Mouse (Mus musculus): ENCODE results near the gene Pde3b.
A peak's percentile ranks its signal among the peaks of the same experiment; 100 is the strongest.
"Not testable (repeated sequence)": the region's sequence is repeated elsewhere in the genome, so short reads cannot be mapped to it uniquely, and the experiment has no call there.

Pde3b gene

DNA sequence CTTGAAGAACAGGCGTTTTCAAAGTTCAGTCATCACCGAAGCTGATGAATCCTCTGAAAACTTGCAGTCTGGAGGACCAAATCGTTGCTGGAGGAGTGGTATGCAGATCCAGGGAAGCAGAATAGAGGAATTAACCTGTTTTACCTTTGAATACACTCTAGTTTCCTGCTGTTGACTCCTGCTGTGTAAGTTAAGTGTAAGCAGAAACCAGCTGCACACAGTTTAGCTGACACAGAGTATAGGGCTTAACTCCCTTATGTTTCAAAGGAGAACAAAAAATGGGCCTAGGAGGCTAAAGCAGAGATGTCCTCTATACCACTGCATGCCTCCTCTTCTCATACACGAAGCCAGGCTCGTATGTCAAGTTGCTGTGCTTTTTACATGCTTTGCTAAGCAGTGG, 63.8 kb downstream of the Pde3b start:
- DNase-seq (ENCODE audit: low spot score in 2 of 2): no peak

DNA sequence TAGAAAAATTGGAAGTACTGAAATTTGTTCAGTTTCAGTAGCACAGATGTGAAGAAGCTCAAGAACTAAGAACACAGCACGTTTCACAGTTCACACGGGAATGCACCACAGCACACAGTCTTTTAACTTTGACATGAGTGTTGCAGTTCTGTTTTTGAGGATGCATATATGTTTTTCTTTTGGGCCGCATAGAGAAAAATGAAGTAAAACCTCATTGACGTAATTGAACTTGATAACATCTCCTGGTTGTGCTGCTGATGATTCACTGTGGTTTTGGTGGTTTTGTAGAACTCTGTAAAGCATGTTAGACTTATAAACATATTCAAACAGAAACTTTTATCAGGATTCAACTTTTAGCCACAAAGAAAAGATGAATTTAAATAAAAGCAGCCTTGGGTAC, 64.7 kb downstream of the Pde3b start:
- no peak for DNase-seq (ENCODE audit: low spot score in 2 of 2)

DNA sequence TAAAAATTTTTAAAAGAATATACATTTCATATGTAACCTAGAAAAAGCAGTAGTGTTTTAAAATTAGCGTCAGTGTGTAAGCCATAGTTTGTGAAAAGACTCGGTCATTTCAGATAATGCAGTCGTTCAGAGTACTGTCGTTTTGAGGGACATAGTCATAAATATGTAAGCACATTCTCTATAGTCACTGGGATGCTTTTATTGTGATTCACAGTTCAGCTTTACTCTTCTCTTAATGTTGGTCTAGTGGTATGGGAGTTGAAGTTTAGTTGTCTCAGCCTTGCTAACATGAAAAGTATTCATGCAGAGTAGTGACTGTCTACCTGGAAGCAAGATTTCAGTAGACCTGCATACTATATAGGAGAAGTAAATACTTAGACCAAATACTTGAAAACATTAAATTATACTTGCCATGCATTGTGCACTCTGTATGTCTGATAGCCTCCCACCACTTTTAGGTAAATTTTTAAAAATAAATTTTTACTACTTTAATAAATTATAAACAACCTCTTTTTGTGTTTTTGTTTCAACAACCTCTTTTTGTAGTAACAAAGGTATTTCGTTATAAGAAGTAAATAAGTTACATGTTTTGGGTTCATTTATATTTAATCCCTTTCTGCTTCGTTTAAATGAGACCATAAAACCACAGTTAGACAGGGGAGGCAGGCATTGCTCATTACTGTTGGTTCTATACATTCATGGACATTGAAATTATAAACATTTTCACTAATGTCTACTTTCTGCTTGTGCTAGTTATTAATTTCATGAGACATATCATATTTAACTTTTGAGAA, 65.3 kb downstream of the Pde3b start:
- no peak for DNase-seq (ENCODE audit: low spot score in 2 of 2)

DNA sequence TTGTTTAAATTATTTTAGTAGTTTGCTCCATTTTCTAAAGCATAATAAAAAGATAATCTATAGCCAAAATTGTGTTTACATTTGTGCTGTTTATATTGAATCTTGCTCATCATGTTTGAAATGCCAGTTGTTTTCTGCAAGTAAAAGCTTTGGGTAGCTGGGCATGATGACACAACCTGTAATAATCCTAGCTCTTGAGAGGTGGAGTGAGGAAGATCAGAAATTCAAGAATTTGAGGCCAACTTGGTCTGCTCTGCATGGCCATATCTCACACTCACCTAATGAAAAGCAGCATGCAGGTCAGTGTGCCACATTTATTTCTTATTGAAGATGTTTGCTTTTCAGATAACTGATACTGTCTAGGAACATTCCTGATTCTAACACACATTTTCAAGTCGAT, 65.9 kb downstream of the Pde3b start:
- DNase-seq (ENCODE audit: low spot score in 2 of 2): no peak

DNA sequence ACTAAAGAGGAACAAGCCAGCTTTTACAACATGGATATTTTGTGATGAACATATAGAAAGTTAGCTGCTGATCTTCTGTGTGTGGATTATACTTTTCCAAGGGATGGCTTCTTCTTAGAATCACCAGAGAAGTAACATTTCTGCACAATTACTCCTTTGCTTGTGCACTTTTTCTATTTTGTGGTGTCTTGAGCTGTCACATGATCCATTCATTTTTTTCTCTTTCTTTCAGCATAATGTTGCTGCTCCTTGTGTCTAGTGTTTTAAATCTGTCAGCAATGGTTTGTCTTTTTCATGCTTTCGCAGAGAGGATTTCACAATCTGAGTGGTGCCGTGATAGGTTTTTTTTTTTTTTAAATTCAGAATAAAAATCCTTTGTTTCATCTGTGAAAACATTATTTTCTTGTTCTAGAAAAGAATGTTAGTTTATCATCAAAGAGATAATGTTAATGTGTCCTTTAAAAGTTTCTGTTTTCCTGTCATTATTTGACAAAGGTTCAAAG, 66.4 kb downstream of the Pde3b start:
- DNase-seq (ENCODE audit: low spot score in 2 of 2): no peak

DNA sequence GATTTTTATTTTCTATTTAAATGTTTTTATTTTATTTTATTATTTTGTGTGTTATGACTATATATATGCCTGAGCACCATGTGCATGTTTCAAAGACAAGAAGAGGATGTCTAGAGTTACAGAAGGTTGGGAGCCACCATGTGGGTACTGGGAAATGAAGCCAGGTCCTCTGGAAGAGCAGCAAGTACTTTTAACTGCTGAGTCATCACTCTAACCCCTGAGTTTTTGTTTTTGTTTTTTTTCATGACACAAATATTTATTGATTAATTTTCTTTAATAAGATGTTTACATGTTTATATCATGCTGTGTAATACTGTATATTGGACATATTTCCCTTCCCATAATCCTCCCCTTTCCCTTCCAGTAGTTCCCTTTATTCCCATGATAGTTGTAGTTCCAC, 77.5 kb downstream of the Pde3b start:
- no peak for DNase-seq (ENCODE audit: low spot score in 2 of 2)

DNA sequence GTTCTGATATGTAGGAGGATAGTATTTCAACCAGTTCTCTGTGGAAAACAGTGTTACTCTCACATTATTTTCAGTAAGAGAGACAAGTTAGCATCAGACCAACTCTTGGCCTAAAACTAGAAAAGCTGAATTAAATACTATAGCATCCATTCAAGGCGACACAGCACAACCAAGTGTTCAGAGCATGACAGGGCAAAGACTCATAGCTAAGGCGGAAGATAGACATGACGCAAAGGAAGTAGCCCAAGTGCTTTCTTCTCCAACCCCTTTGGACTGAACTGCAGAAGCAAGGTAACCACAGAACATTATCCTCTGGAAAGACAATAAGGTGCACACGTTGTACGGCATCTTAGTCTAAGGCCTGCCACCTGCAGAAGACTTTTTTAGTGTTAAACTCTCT, 79.0 kb downstream of the Pde3b start:
- DNase-seq (ENCODE audit: low spot score in 2 of 2): peak; percentile 7 to 15

DNA sequence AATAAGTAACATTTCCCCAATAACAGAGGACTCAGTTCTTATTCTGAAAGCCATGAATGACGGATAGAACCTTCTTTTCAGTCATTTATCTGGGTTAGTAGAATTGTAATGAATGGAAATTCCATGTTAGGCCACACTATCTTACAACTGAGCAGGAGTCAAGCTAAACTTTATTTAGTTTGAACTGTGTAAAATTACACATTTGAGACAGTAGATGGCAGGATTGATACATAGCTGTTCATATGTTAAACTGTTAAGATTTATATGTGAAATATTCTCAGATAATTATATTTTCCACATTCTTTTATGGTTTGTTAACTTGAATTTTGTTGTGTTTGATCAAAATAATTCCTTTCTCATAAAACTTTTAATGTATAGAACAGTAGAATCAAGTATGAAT, 84.2 kb downstream of the Pde3b start:
- no peak for DNase-seq (ENCODE audit: low spot score in 2 of 2)

DNA sequence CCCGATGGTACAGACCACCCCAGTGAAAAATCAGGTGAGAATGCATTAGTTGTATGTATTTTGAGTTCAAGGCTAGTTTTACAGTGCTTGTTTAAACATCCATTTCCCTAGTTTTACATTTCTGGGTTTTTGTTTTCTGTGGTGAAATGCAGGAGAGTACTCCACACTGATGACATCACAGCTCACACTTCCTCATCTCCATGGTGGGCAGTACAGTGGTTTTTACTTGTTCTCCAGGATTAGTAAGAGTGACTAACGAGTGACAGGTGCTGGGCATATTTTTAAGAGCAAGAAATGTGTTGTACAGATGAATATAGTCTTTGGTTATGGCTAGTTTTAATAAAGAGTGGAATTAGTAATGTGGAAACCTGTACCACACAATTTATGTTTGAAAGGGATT, 93.8 kb downstream of the Pde3b start:
- no peak for DNase-seq (ENCODE audit: low spot score in 2 of 2)

DNA sequence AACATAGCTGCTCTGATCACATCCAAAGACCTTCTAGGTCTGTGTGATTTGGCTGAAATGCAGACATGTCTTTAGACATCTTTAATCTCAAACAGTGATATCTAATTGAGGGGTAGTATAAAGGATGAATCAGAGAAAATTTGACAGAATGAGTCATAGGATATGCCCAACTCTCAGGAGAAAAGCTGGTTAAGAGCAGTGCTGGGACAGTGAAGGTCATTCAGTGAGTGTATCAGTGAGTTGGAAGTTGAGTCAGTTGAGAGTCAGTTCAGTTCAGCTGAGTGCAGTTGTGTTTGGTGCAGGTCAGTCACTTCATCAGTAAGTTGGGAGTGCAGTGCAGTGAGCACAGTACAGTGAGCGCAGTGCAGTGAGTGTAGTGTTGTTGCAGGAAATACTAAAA, 105.0 kb downstream of the Pde3b start:
- DNase-seq (ENCODE audit: low spot score in 2 of 2): no peak

DNA sequence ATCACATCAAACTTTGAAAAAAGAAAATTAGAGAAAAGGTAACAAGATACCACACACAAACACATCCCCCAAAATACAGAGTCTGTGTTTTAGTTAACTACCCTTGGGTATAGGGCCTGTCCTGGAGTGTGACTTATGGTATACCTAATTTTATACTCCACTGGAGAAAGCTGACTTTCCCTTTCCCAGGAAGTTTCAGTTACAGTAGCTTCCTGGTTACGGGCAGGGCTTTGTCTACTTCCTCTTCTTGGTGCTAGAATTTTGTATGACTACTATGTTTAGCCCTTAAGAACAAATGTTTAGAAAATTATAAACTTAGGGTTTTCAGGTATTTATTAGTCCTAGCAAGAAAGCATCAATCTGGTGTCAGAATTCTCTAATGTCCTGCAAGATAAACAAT, 111.2 kb downstream of the Pde3b start:
- DNase-seq (ENCODE audit: low spot score in 2 of 2): no peak

DNA sequence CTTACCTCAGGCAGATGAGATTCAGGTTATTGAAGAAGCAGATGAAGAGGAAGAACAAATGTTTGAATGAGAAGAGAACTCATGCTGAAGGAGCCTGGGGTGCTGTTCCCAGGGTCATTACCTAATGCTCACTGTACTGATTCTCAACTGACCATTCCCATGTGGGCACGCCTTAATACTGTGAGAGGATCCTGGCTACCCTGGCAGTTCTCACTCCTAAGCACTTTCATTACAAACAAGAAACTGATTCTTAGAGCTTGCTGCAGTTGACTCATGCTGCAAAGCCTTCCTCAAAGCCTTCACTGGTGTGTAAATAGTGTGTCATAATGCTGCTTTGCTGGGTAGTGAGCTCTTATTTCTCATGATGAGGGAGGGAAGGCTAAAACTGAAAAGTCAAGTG, 121.1 kb downstream of the Pde3b start:
- DNase-seq (ENCODE audit: low spot score in 2 of 2): no peak

DNA sequence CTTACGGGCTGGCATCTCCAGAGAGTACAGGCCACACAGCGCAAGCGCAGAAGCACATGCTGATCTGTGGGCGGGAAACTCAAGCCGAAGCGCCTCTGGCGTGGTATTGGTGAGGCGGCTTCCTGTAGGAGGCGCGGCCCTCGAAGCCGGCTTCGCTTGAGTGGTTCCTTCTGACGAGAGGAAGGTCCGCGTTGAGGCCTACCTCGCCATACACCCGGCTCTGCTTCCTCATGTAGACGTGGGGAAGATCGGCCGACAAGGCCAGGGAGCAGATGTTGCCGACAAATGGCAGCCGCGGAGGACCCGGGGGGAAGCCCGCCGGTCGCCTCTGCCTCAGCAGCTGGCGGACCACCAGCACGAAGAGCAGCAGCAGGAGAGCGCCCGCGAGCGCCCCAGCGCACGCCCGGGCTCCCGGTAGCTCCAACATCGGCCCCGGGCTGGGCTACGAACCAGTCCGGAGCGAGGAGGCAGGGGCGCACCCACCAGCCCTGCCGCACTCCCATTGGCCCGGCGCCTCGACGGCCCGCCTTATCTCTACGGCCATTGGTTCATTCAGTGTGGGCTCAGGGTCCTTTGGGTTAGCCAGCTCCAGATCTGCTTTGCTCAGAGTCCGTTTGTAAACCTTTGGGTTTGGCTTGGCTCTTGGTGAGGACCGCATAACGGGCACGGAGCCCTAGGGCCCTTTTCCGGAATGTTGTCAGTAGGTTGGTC, 147.6 kb downstream of the Pde3b start, which contains the start of gene Cyp2r1:
Gene Cyp2r1 (minus strand): TSS at position 442 of the 711 bp plus-strand sequence.
- DNase-seq (ENCODE audit: low spot score in 2 of 2): peak; percentile 81 to 88

DNA sequence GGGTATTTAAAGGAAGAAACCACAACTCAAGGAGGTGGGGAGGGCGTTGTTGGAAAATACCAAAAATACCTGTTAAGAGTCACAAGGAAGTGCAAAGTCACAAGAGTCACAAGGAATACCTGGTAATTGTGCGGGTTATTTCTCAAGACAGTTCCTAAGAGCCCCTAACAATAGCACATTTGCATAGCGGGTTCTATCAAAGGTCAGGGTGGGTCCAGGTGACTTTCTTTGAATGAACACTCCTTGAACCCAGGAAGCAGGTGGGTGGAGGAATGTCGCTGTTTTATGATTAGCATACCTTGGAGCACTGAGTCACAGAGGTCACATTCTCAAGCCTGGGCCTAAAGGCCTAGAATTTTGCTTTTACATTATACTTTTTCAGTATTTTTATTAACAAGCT, 158.8 kb downstream of the Pde3b start:
- not testable (repeated sequence) for DNase-seq (ENCODE audit: low spot score in 2 of 2)

DNA sequence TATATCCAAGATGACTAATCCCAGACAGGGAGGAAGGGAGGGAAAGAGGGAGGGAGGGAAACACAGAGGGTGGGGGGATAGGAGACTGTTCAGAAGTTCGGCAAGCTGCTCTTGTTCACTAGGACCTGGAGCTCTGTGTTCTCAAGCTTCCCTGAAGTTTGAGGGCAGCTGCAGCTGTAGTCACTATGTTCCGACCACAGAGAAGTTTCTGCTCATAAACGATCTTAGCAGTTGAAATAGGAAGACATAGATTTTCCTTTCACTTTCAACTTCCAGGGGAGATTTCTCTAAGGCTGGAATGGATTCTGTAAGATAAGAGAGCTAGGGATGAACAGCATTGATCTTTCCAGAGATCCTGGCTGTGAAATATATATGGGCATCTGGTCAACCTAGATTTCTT, 161.8 kb downstream of the Pde3b start:
- DNase-seq (ENCODE audit: low spot score in 2 of 2): no peak

DNA sequence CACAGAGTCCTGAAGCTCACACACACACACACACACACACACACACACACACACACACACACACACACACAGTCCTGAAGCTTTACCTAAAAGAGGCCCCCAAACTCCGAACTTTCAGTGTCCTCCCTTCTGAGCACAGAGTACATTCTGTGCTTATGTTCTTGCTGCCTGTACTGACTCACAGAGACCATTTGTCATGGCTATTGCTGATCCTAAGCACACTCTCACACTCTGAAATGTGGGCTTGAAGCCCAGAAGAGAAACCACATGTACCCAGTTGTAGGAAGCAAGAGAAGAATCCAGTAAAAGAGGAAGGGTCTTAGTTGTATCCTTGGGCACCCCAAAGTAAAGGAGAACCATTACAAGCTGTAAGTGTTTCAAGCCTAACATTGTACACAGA, 162.6 kb downstream of the Pde3b start:
- DNase-seq (ENCODE audit: low spot score in 2 of 2): no peak

DNA sequence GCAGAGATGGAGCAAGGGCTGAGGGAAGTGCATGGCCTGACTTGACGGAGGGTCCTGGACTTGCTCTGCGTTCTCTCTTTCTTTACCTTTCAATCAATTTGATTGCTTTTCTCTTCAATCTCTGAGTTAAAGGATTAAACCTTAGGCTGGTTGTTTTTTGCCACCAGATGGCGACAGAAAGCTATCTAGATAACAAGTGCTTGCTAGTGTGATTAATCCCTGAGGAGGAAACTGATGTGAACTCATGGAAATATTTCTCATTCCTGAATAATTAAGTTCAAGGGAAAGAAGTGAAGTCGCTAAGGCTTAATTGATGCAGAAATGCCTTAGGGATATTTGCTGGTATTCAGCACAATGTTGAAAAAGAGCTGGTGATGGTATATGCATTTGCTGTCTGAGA, 165.3 kb downstream of the Pde3b start:
- DNase-seq (ENCODE audit: low spot score in 2 of 2): peak; percentile 75 to 79

DNA sequence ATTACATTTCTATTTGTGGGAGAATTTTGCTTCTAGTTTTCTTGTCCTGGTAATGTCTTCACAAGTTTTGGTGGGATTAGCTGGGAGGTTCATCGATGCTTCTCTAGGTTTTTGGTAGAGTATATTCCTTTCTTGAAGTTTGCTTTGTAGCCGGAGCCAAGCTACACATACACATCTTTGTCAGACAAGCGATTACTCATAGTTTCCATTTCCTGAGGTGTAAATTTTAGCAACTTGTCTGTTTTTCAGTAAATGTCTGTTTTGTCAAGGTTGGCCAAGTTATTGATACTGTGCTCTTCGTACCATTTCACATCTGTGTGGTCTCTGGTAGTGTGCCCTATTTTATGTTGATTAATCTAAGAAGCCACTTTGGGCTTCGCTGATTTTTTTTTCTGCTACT, 166.1 kb downstream of the Pde3b start:
- DNase-seq (ENCODE audit: low spot score in 2 of 2): no peak

DNA sequence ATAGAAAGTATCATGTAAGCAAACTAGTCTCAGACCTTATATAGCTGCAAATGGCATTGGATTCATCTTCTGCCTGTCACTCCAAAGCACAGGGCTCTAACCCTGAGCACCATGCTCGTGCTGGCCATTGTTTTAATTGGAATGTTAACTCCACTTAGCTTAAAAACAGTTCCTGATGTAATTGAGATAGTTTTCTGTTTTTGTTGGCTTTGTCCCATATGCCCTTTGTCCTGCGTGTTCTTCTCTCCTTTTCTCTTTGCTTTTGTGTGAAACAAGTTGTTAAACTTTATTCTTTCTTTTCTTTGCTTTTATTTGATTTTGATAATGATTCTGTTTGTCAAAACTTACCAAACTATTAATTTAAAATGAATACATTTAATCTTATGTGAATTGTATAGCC, 167.4 kb downstream of the Pde3b start:
- no peak for DNase-seq (ENCODE audit: low spot score in 2 of 2)

Measured in right cerebral cortex, adult 2 months (tissue).